Mouse (Mus musculus) urinary bladder, adult 2 months (tissue): ENCODE results near the gene Jarid2. TPM values are rescaled to one million over a fixed set of nuclear protein-coding genes. Genes with fewer than 3 reads are reported as not detected.

ENCODE experiments used
- DNase-seq: peaks from one replicate; pipeline ENCODE4 v3.0.0; 2022; ENCODE audit warnings: low spot score
- polyA plus RNA-seq: library from polyadenylated mRNA; depleted of rRNA; stranded (reverse); fragments of >200 nt; gene quantifications from 2 replicates; pipeline ENCODE4 v1.2.3, GENCODE M21; 2012

Gene Jarid2
- polyA plus RNA-seq, 1 experiment: 15.2 TPM

DNA sequence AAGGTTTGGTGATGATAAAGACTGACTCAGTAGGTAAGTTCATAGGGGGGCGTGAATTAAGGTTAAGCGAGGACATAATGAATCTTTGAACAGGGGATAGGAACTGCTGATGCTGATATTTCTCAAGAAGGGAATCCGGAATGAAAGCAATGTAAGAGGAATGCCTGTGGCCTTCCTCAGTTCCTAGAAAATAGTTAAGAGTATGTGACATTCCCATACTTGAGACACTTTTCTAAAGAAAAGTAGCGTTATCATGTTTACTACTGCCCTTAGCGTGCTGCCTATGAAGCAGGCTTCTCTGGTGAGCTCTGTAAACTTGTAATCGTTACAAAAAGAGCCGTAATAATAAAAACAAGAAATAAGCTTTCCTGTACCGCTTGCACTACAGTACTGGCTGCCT is 227.8 kb downstream of the Jarid2 start:
- DNase-seq: no peak

DNA sequence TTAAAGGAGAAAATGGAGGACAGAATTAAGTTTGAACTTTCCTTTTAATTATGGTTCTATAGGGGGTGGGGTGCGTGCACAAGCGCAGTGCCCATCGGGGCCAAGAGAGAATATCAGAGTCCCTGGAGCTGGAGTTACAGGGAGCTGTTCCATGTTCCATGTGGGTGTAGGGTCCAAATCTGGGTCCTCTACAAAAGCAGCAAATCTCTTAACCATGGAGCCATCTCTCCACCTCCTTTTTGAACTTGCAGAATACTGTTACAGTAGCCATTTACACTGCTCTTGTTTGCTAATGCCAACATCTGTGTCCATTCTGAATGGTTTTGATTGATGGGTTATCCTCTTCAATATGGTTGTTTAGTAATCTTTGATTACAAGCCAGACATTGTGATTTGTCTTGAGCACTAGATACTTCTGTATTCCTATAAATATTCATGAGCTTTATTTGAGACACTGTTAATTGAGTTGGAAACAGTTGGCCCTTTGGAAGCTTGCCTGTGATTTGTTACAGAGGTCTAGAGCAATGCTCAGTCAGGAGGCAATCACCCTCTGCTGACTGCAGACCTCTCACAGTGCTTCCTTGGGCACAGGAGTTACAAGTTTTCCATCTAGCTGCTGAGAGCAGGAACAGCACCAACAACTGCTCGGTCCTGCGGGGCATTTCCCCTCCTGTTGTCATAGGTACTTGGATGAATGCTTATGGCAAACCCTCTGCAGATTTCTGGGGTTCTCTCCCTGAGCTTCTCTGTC is 231.4 kb downstream of the Jarid2 start:
- no peak for DNase-seq
